Mouse (Mus musculus): ENCODE measurements around the gene Rad51b.

Gene Rad51b

GRCm38 (mm10) chr12:79859354-79860247 lies 562.5 kb downstream of the Rad51b start:
- no peak for DNase-seq (ENCODE audit: low read depth, low spot score)

GRCm38 (mm10) chr12:79860248-79860555 lies 563.1 kb downstream of the Rad51b start:
- DNase-seq (ENCODE audit: low read depth, low spot score): no peak

Data from telencephalon, adult 2 months (tissue).